Mouse (Mus musculus): ENCODE data around the gene Atp6ap2. TPM values are rescaled to one million over a fixed set of nuclear protein-coding genes. Genes with fewer than 3 reads are reported as not detected.

Atp6ap2 gene
- 67.0 and 84.8 TPM in 2 replicates for total RNA-seq (2012; rRNA removed)

DNA sequence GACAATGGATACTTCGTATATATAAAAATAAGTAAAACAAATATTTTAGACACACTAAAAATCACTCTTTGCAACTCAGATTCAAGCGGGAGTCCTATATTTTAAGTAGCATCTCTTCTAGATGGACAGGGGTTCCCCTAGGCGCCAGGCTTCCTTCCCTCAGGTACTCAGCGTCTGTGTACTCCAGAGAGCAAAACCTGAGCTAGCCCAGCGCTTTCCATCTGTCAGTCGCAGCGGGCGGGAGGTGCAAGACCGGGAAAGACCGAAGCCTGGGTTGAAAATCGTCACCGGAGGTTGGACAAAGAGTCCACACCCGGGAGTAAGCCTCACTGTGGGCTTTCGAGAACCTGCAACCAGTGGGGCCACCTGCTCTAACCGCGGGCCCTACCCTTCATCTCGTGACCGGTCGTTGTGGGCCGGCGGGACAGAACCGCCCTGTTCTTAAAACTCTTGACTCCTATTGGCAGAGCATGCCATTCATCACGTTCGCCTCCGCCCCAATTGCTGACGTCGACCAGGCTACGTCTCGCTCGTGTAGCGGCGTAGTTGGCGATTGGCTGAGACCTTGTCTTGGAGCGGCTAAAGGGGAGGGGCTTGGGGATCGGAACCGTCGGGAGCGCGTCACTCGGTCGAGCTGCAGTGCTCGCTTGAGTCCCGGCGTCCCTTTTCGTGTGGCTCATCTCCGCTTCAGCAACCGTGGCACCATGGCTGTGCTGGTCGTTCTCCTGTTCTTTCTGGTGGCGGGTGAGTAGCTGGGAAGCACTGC, at the start of gene Atp6ap2:
TSS of gene Atp6ap2 (plus strand) at position 610 of the 766 bp plus-strand sequence.
- peak within 1 kb of the TSS; percentile 68; the same call in 1 of the 2 replicates for H3K27ac ChIP-seq (ENCODE audit: insufficient read depth, low read depth, low read length, poor library complexity, severe bottlenecking)
- DNase-seq (ENCODE audit: low read depth, low spot score), result peak; percentile 91
- peak within 1 kb of the TSS; percentile 89 for H3K9ac ChIP-seq (ENCODE audit: insufficient read depth, low read depth, low read length, poor library complexity, severe bottlenecking)
- no peaks in the 10 kb centered on the region for H3K36me3 ChIP-seq (ENCODE audit: control insufficient read depth, insufficient read depth, low read length, poor library complexity, severe bottlenecking)
- H3K9me3 ChIP-seq (ENCODE audit: control insufficient read depth, insufficient read depth, low read depth, low read length), result no peaks in the 10 kb centered on the region
- in situ Hi-C loops (cut with MboI; ENCODE audit: low sequenced_read_pairs in 2 of 2, unreplicated experiment in 2 of 2), result no loop called here
- peak within 1 kb of the TSS; percentile 98 for H3K4me3 ChIP-seq (ENCODE audit: insufficient read depth in 1 of 2, low read depth in 1 of 2, low read length in 2 of 2, poor library complexity in 1 of 2, severe bottlenecking in 1 of 2)
- TF ChIP-seq ZC3H11A (IDR thresholded peaks at IDR 0.05; ENCODE audit: borderline replicate concordance, low read depth, low read length), result no peak
- peaks cover 0 to 2% of the 10 kb centered on the region in 2 experiments; a peak in 2 of 4 replicates for H3K4me1 ChIP-seq (ENCODE audit: control insufficient read depth in 2 of 2, insufficient read depth in 2 of 2, low read length in 2 of 2, poor library complexity in 1 of 2)

- no peak overlapping the region for H3K4me3 ChIP-seq (ENCODE audit: insufficient read depth in 1 of 2, low read depth in 1 of 2, low read length in 2 of 2, poor library complexity in 1 of 2, severe bottlenecking in 1 of 2)
Observed at GRCm38 (mm10) chrX:12544417-12544816, 43.2 kb upstream of the Atp6ap2 start.

GRCm38 (mm10) chrX:12557086-12557485, 30.5 kb upstream of the Atp6ap2 start:
- no peak overlapping the region for H3K9ac ChIP-seq (ENCODE audit: insufficient read depth, low read depth, low read length, poor library complexity, severe bottlenecking)
- in situ Hi-C loops (cut with MboI; ENCODE audit: low sequenced_read_pairs in 2 of 2, unreplicated experiment in 2 of 2), result no loop called here
- no peak overlapping the region for H3K4me3 ChIP-seq (ENCODE audit: insufficient read depth in 1 of 2, low read depth in 1 of 2, low read length in 2 of 2, poor library complexity in 1 of 2, severe bottlenecking in 1 of 2)
- H3K36me3 ChIP-seq (ENCODE audit: control insufficient read depth, insufficient read depth, low read length, poor library complexity, severe bottlenecking), result no peaks in the 10 kb centered on the region
- H3K9me3 ChIP-seq (ENCODE audit: control insufficient read depth, insufficient read depth, low read depth, low read length), result no peaks in the 10 kb centered on the region
- DNase-seq (ENCODE audit: low read depth, low spot score), result no peak
- H3K27ac ChIP-seq (ENCODE audit: insufficient read depth, low read depth, low read length, poor library complexity, severe bottlenecking), result no peak overlapping the region
- TF ChIP-seq HCFC1 (IDR thresholded peaks at IDR 0.05; ENCODE audit: borderline replicate concordance, insufficient read depth, low read length) (no peak), MAFK (IDR thresholded peaks at IDR 0.05; ENCODE audit: insufficient read depth, low read depth, low read length) (no peak), CHD2 (IDR thresholded peaks at IDR 0.05; ENCODE audit: low read depth, low read length) (no peak), ZC3H11A (IDR thresholded peaks at IDR 0.05; ENCODE audit: borderline replicate concordance, low read depth, low read length) (no peak), ZNF384 (IDR thresholded peaks at IDR 0.05; ENCODE audit: low read depth, low read length) (no peak)
- H3K4me1 ChIP-seq (ENCODE audit: control insufficient read depth in 2 of 2, insufficient read depth in 2 of 2, low read length in 2 of 2, poor library complexity in 1 of 2), result no peaks in the 10 kb centered on the region

More at GRCm38 (mm10) chrX:12544417-12544816, 43.2 kb upstream of the Atp6ap2 start:
- no peak overlapping the region for H3K9ac ChIP-seq (ENCODE audit: insufficient read depth, low read depth, low read length, poor library complexity, severe bottlenecking)
- H3K27ac ChIP-seq (ENCODE audit: insufficient read depth, low read depth, low read length, poor library complexity, severe bottlenecking), result no peak overlapping the region
- no peaks in the 10 kb centered on the region for H3K9me3 ChIP-seq (ENCODE audit: control insufficient read depth, insufficient read depth, low read depth, low read length)
- H3K4me1 ChIP-seq (ENCODE audit: control insufficient read depth in 2 of 2, insufficient read depth in 2 of 2, low read length in 2 of 2, poor library complexity in 1 of 2), result no peaks in the 10 kb centered on the region
- in situ Hi-C loops (cut with MboI; ENCODE audit: low sequenced_read_pairs in 2 of 2, unreplicated experiment in 2 of 2), result no loop called here
- no peak for DNase-seq (ENCODE audit: low read depth, low spot score)
- H3K36me3 ChIP-seq (ENCODE audit: control insufficient read depth, insufficient read depth, low read length, poor library complexity, severe bottlenecking), result no peaks in the 10 kb centered on the region
- no peak for TF ChIP-seq MAFK (IDR thresholded peaks at IDR 0.05; ENCODE audit: insufficient read depth, low read depth, low read length)
- TF ChIP-seq ZNF384 (IDR thresholded peaks at IDR 0.05; ENCODE audit: low read depth, low read length), result no peak
- no peak for TF ChIP-seq HCFC1 (IDR thresholded peaks at IDR 0.05; ENCODE audit: borderline replicate concordance, insufficient read depth, low read length)
- no peak for TF ChIP-seq CHD2 (IDR thresholded peaks at IDR 0.05; ENCODE audit: low read depth, low read length)
- TF ChIP-seq ZC3H11A (IDR thresholded peaks at IDR 0.05; ENCODE audit: borderline replicate concordance, low read depth, low read length), result no peak

DNA sequence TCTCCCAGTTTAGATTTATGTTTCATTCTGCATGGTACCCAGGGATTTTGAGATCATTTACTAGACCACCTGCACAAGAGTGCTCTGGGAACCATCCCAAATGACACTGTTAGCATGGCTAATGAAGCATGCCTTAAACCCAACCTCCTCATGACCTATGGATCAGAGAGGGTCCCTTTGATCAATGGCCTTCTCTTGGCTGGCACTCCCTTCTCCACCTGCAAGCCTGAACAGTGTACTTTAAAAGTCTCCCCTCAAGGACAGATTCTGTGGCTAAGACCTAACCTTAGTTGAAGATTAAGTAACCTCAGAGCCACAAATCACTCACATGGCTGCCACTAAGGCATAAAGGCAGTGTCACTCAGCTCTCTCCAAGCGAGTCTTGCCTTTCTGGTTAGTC, 16.2 kb upstream of the Atp6ap2 start:
- in situ Hi-C loops (cut with MboI; ENCODE audit: low sequenced_read_pairs in 2 of 2, unreplicated experiment in 2 of 2), result no loop called here
- H3K4me3 ChIP-seq (ENCODE audit: insufficient read depth in 1 of 2, low read depth in 1 of 2, low read length in 2 of 2, poor library complexity in 1 of 2, severe bottlenecking in 1 of 2), result no peak overlapping the region
- no peaks in the 10 kb centered on the region for H3K9me3 ChIP-seq (ENCODE audit: control insufficient read depth, insufficient read depth, low read depth, low read length)
- H3K36me3 ChIP-seq (ENCODE audit: control insufficient read depth, insufficient read depth, low read length, poor library complexity, severe bottlenecking), result no peaks in the 10 kb centered on the region
- no peak overlapping the region for H3K9ac ChIP-seq (ENCODE audit: insufficient read depth, low read depth, low read length, poor library complexity, severe bottlenecking)
- DNase-seq (ENCODE audit: low read depth, low spot score), result no peak
- no peak overlapping the region for H3K27ac ChIP-seq (ENCODE audit: insufficient read depth, low read depth, low read length, poor library complexity, severe bottlenecking)
- H3K4me1 ChIP-seq (ENCODE audit: control insufficient read depth in 2 of 2, insufficient read depth in 2 of 2, low read length in 2 of 2, poor library complexity in 1 of 2), result no peaks in the 10 kb centered on the region
- TF ChIP-seq CHD2 (IDR thresholded peaks at IDR 0.05; ENCODE audit: low read depth, low read length), result no peak

- Histone ChIP-seq H3K4me1 (ENCODE audit: control insufficient read depth in 2 of 2, insufficient read depth in 2 of 2, low read length in 2 of 2, poor library complexity in 1 of 2) (no peaks in the 10 kb centered on the region), H3K36me3 (ENCODE audit: control insufficient read depth, insufficient read depth, low read length, poor library complexity, severe bottlenecking) (no peaks in the 10 kb centered on the region), H3K9me3 (ENCODE audit: control insufficient read depth, insufficient read depth, low read depth, low read length) (no peaks in the 10 kb centered on the region), H3K27ac (ENCODE audit: insufficient read depth, low read depth, low read length, poor library complexity, severe bottlenecking) (no peak overlapping the region), H3K9ac (ENCODE audit: insufficient read depth, low read depth, low read length, poor library complexity, severe bottlenecking) (no peak overlapping the region), H3K4me3 (ENCODE audit: insufficient read depth in 1 of 2, low read depth in 1 of 2, low read length in 2 of 2, poor library complexity in 1 of 2, severe bottlenecking in 1 of 2) (no peak overlapping the region)
- TF ChIP-seq CHD2 (IDR thresholded peaks at IDR 0.05; ENCODE audit: low read depth, low read length) (no peak), ZNF384 (IDR thresholded peaks at IDR 0.05; ENCODE audit: low read depth, low read length) (no peak), MAFK (IDR thresholded peaks at IDR 0.05; ENCODE audit: insufficient read depth, low read depth, low read length) (no peak)
- in situ Hi-C loops (cut with MboI; ENCODE audit: low sequenced_read_pairs in 2 of 2, unreplicated experiment in 2 of 2), result no loop called here
- no peak for DNase-seq (ENCODE audit: low read depth, low spot score)
Observed at GRCm38 (mm10) chrX:12577936-12578335, 9.7 kb upstream of the Atp6ap2 start.

All from ES-E14 (cell line).